Mouse (Mus musculus): ENCODE results near the gene Rnf40. TPM values are rescaled to one million over a fixed set of nuclear protein-coding genes. Genes with fewer than 3 reads are reported as not detected.

Gene Rnf40
- 100 to 1,000 TPM; 107 to 163 TPM for polyA plus RNA-seq (2017; shearing (Covaris generic))

DNA sequence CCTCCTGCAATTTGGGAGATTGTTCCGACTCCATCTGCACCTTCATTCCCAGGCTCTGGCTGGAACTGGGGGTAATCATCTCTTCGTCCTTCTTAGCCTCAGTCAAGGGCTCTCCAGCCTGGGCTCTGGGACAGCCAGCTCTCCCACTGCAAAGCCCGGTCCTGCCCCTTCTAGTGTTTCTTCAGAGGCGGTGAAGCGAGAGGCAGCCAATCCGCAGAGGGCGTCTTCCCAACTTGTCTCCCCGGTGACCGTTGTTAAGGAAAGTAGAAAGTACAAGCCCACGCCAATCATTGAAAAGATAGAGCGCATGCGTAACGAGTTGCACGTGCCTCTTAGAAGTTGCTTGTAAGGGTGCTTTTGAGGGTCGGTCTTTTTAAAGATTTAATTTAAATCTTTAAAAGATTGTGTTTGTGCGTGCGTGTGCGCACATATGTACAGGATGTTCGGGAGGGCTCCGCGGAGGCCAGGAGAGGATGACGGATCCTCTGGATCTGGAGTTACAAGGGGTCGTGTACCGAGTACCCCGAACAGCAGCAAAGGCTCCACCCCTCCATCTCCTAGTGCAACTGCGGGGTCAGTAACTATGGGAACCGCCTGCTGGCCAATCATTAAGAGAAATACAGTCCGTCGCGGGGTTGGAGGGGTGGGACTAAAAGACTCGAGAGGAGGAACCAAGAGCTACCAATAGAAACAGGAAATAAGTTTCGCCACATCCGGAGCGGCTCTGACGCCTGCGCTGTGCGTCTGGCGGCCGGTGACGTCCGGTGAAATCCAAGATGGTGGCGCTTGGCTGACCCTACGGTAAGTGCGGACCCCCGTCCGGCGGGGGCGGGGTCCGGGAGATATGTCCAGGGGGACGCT is at the start of gene Rnf40, which contains the start of gene Ccdc189:
Rnf40 (plus strand) TSS at position 757 of the 861 bp plus-strand sequence.
Ccdc189 (minus strand) TSS at position 585 of the 861 bp plus-strand sequence.

DNA sequence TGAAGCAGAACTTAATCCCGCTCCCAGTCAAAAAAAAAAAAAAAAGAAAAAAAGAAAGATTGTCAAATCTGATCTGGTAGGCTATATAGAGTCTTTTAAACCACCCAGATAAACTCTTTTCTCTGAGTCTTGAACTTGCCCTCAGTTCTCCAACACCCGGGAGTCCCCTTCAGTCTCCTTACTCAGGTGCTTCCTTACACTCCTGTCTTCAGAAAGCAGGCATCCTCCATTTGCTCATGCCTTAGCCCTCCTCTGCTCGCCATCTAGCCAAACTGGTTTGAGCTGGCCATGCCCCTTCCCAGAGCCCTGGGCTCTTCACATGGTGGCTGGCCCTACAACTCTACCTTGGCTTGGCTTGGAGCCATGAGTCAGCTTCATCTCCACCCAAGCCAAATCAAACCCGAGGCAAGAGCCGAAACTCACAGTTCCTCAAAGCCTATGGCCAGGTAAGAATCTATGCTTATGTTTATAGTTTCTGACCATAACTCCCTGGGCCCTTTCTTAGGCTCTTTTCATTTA is 27.2 kb upstream of the Rnf40 start, which contains the start of gene Tmem265:
Tmem265 (plus strand) TSS at position 51 of the 519 bp plus-strand sequence.

GRCm38 (mm10) chr7:127572895-127573471 is 15.6 kb upstream of the Rnf40 start, which contains the start of gene Phkg2:
Gene Phkg2 (plus strand): TSS chr7:127573340.

DNA sequence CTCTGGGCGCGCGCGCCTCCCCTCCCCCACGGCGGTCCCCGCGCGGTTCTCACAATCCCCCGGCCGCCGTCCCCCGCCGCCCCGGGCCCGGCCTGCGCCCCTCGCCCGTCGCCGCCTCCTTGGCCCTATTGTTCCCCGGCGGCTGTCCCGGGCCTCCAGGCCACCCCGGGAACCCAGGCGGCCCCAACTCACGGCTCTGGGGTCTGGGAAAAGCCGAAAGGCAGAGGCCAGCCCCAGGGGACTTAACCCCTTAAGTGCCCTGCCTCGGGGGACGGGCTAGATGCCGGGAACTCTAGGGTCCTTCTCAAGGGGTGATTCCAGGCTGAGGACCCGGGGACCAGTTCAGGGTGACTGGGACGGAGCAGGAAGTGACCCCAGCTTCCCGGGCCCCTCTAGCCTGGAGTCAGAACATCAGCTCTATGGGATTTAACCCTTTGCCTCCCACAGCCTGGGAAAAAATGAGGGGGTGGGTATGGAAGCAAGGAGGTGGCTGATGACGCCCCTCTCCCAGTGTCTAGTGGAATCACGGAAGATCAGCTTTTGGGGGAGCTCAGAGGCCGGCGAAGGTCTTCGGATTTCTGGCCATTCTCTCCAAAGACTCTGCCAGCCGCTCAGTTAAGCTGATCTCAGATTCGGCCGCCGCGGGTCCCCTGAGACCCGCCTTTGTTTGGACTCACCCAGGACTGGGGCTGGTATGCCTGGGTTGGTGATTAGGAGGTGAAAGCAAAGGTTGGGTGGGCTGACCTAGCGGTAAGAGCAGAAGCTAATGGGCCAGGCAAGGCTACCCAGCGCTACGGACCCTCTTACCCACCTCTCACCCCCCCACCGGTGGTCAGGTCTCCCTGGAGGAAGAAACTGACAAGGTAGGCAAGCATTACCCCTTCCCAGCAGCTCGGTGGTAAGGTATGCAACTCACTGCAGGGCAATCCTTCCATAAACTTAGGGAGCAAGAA is 26.6 kb downstream of the Rnf40 start, which contains the start of gene Zfp629:
Zfp629 (minus strand) TSS at position 907 of the 953 bp plus-strand sequence.

Other genes starting within 250 kb of the Rnf40 start
- gene Zfp768, start 243.2 kb upstream of the Rnf40 start, polyA plus RNA-seq (2017; shearing (Covaris generic)) = under 1 TPM in 1 of 2 experiments, not detected in 1; 0.55 TPM
- gene Zfp747, start 212.7 kb upstream of the Rnf40 start, polyA plus RNA-seq (2017; shearing (Covaris generic)) = 10 to 100 TPM; 15.1 to 22.7 TPM
- gene 9130019O22Rik, start 201.6 kb upstream of the Rnf40 start, polyA plus RNA-seq (2017; shearing (Covaris generic)) = 10 to 100 TPM in 1 of 2 experiments, 1 to 10 TPM in 1; 7.4 to 15.1 TPM
- 1 to 10 TPM; 6.3 to 6.7 TPM for gene E430018J23Rik, start 195.1 kb upstream of the Rnf40 start, polyA plus RNA-seq (2017; shearing (Covaris generic))
- gene Zfp764, start 181.9 kb upstream of the Rnf40 start, polyA plus RNA-seq (2017; shearing (Covaris generic)) = 10 to 100 TPM; 13.3 to 15.4 TPM
- 10 to 100 TPM; 43.5 to 48.6 TPM for gene Zfp688, start 166.7 kb upstream of the Rnf40 start, polyA plus RNA-seq (2017; shearing (Covaris generic))
- 10 to 100 TPM in 1 of 2 experiments, 1 to 10 TPM in 1; 5.1 to 13.4 TPM for gene Zfp689, start 139.6 kb upstream of the Rnf40 start, polyA plus RNA-seq (2017; shearing (Covaris generic))
- 100 to 1,000 TPM; 126 to 153 TPM for gene Prr14, start 129.2 kb upstream of the Rnf40 start, polyA plus RNA-seq (2017; shearing (Covaris generic))
- gene Fbrs, start 109.6 kb upstream of the Rnf40 start, polyA plus RNA-seq (2017; shearing (Covaris generic)) = 10 to 100 TPM; 16.7 to 18.1 TPM
- 10 to 100 TPM; 53.0 to 56.2 TPM for gene Srcap, start 76.8 kb upstream of the Rnf40 start, polyA plus RNA-seq (2017; shearing (Covaris generic))
- gene Gm42715, start 69.2 kb upstream of the Rnf40 start, polyA plus RNA-seq (2017; shearing (Covaris generic)) = 1 to 10 TPM; 6.6 to 9.7 TPM
- gene Tmem265, start 27.4 kb upstream of the Rnf40 start, polyA plus RNA-seq (2017; shearing (Covaris generic)) = 10 to 100 TPM; 11.5 to 15.8 TPM
- gene Phkg2, start 15.4 kb upstream of the Rnf40 start, polyA plus RNA-seq (2017; shearing (Covaris generic)) = 100 to 1,000 TPM; 108 to 132 TPM
- 1 to 10 TPM in 1 of 2 experiments, under 1 TPM in 1; 0.82 to 1.1 TPM for gene Ccdc189, start 172 bp upstream of the Rnf40 start, polyA plus RNA-seq (2017; shearing (Covaris generic))
- gene Zfp629, start 27.0 kb downstream of the Rnf40 start, polyA plus RNA-seq (2017; shearing (Covaris generic)) = under 1 TPM in 1 of 2 experiments, not detected in 1; 0.24 TPM
- 10 to 100 TPM; 79.5 to 92.8 TPM for gene Bcl7c, start 120.2 kb downstream of the Rnf40 start, polyA plus RNA-seq (2017; shearing (Covaris generic))
- under 1 TPM in 1 of 2 experiments, not detected in 1; 0.19 TPM for gene Ctf1, start 124.0 kb downstream of the Rnf40 start, polyA plus RNA-seq (2017; shearing (Covaris generic))
- under 1 TPM in 1 of 2 experiments, not detected in 1; 0.21 TPM for gene Ctf2, start 143.4 kb downstream of the Rnf40 start, polyA plus RNA-seq (2017; shearing (Covaris generic))
- gene Fbxl19, start 155.8 kb downstream of the Rnf40 start, polyA plus RNA-seq (2017; shearing (Covaris generic)) = 1 to 10 TPM in 1 of 2 experiments, under 1 TPM in 1; 0.80 to 1.0 TPM
- 10 to 100 TPM; 20.0 to 30.8 TPM for gene Orai3, start 181.0 kb downstream of the Rnf40 start, polyA plus RNA-seq (2017; shearing (Covaris generic))
- gene Setd1a, start 187.9 kb downstream of the Rnf40 start, polyA plus RNA-seq (2017; shearing (Covaris generic)) = 1 to 10 TPM; 3.8 to 6.5 TPM
- gene Gm49388, start 196.8 kb downstream of the Rnf40 start, polyA plus RNA-seq (2017; shearing (Covaris generic)) = not detected
- 1 to 10 TPM; 1.6 to 6.7 TPM for gene Hsd3b7, start 211.8 kb downstream of the Rnf40 start, polyA plus RNA-seq (2017; shearing (Covaris generic))
- 100 to 1,000 TPM; 147 to 189 TPM for gene Stx4a, start 235.5 kb downstream of the Rnf40 start, polyA plus RNA-seq (2017; shearing (Covaris generic))
- gene Stx1b, start 235.8 kb downstream of the Rnf40 start, polyA plus RNA-seq (2017; shearing (Covaris generic)) = under 1 TPM; 0.51 to 0.56 TPM